Mouse (Mus musculus) forebrain, embryonic 11.5 days (tissue): ENCODE data around the gene Sned1. TPM values are rescaled to one million over a fixed set of nuclear protein-coding genes. Genes with fewer than 3 reads are reported as not detected.

Experiments
- ATAC-seq: fragments of 200-750 bp; cut with Nextera tagmentation; replicated peaks from 2 replicates; pipeline ENCODE4 v1.8.0; 2017; ENCODE audit warnings: moderate TSS enrichment; ENCODE audit not compliant: low FRiP score
- DNase-seq: peaks from one replicate; pipeline ENCODE4 v3.0.0-alpha.2; 2017; ENCODE audit warnings: low spot score
- H3K27ac ChIP-seq: fragments of 300-500 bp; sonication (generic); 2 replicates; pipeline ENCODE4 v1.5.1; 2014; ENCODE audit warnings: low read depth, low read length
- H3K27me3 ChIP-seq: fragments of 300-500 bp; sonication (generic); 2 replicates; pipeline ENCODE4 v1.6.1; 2014; ENCODE audit warnings: mild to moderate bottlenecking, low read length, mixed read lengths; ENCODE audit not compliant: control insufficient read depth, insufficient read depth
- H3K36me3 ChIP-seq: fragments of 300-500 bp; sonication (generic); 2 replicates; pipeline ENCODE4 v1.6.1; 2014; ENCODE audit warnings: mild to moderate bottlenecking, low read length, moderate library complexity, mixed read lengths; ENCODE audit not compliant: control insufficient read depth, insufficient read depth
- H3K4me1 ChIP-seq: fragments of 300-500 bp; sonication (generic); replicated peaks from 2 replicates; pipeline ENCODE4 v1.6.1; 2014; ENCODE audit warnings: low read length, mixed read lengths; ENCODE audit not compliant: control insufficient read depth, insufficient read depth
- H3K4me2 ChIP-seq: fragments of 300-500 bp; sonication (generic); 2 replicates; pipeline ENCODE4 v1.6.1; 2014; ENCODE audit warnings: low read depth, mild to moderate bottlenecking, low read length, moderate library complexity, mixed read lengths; ENCODE audit not compliant: severe bottlenecking
- H3K4me3 ChIP-seq: fragments of 300-500 bp; sonication (generic); 2 replicates; pipeline ENCODE4 v1.5.1; 2014; ENCODE audit warnings: low read depth, low read length
- H3K9ac ChIP-seq: fragments of 300-500 bp; sonication (generic); 2 replicates; pipeline ENCODE4 v1.6.1; 2014; ENCODE audit warnings: low read length
- H3K9me3 ChIP-seq: fragments of 300-500 bp; sonication (generic); 2 replicates; pipeline ENCODE4 v1.6.1; 2016; ENCODE audit warnings: low read length, mixed read lengths; ENCODE audit not compliant: control insufficient read depth
- WGBS: fragments of 180-500 bp; shearing (Covaris S2); extraction: QIAGEN DNeasy Blood & Tissue Kit; methylation state at CpG from one replicate; pipeline ENCODE4 v1.1.7; 2014; 5-methylcytosine and 5-hydroxymethylcytosine counted together
- polyA plus RNA-seq: library from polyadenylated mRNA; unstranded; fragments of >200 nt; fragmentation: Nextera tagmentation; extraction: Ambion mirVana; gene quantifications from 2 replicates; pipeline ENCODE4 v1.2.1, GENCODE M21; 2014

Sned1 gene
- polyA plus RNA-seq, 1 experiment from 2014 or later: 3.2 TPM

DNA sequence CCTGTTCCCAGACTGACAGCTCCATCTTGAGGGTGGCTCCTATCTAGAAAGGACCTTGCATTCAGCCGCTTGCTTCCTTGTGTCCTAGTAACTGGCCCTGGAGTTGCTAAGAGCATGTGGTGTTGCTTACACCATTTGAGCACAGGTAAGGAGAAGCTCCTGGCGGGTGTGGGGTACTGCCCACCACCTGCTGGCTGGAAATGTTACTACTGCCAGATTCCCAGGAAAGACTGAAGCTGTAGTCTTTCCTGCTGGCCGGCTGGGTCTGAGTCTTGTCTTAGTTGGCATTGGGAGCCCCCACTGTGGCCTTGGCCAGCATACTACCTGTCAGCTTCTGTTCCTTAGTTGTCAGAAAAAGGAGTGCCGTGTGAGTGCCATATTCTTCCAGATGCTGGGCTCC lies 2.6 kb downstream of the Sned1 start:
- no peak overlapping the region for H3K4me3 ChIP-seq
- H3K4me1 ChIP-seq: peaks cover 11% of the 10 kb centered on the region; the same call in 1 of the 2 replicates
- no peak overlapping the region for H3K9ac ChIP-seq
- H3K27ac ChIP-seq: no peak overlapping the region
- peaks cover 21% of the 10 kb centered on the region for H3K27me3 ChIP-seq
- H3K9me3 ChIP-seq: no peaks in the 10 kb centered on the region
- H3K4me2 ChIP-seq: no peak overlapping the region
- 55% methylated on average over 4 of the region's 4 CpGs for WGBS
- ATAC-seq (no peak), DNase-seq (no peak)
- H3K36me3 ChIP-seq: no peaks in the 10 kb centered on the region

DNA sequence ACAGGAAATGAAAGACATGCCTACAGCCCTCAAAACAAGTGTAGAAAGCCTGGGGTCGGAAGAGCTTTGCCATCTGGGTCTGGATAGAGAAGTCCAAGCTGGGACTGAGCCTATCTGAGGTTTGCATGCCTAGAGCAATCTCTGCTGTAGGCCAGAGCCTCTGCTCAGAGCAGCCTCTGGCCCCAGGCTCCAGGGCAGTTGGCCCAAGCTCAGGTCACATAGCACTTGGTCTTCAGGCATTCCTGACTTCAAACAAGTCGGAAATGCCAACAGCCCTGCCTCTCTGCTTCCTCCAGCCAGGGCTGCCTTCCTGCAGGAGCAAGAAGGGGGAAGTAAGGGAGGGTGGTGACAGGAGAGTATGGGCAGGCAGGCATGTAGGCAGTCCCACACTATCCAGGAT lies 10.3 kb downstream of the Sned1 start:
- Histone ChIP-seq H3K9me3 (no peaks in the 10 kb centered on the region), H3K27ac (no peak overlapping the region), H3K27me3 (no peaks in the 10 kb centered on the region), H3K4me3 (no peak overlapping the region), H3K4me1 (no peaks in the 10 kb centered on the region), H3K4me2 (no peak overlapping the region), H3K9ac (no peak overlapping the region), H3K36me3 (no peaks in the 10 kb centered on the region)
- WGBS: 76% methylated on average over 2 of the region's 2 CpGs
- no peak for ATAC-seq
- no peak for DNase-seq

- no peak overlapping the region for H3K4me2 ChIP-seq
- no peaks in the 10 kb centered on the region for H3K27me3 ChIP-seq
- H3K9ac ChIP-seq: no peak overlapping the region
- DNase-seq: no peak
- H3K36me3 ChIP-seq: no peaks in the 10 kb centered on the region
- no peak for ATAC-seq
- H3K9me3 ChIP-seq: no peaks in the 10 kb centered on the region
- no peak overlapping the region for H3K27ac ChIP-seq
- WGBS: 46% methylated on average over 2 of the region's 2 CpGs
- no peaks in the 10 kb centered on the region for H3K4me1 ChIP-seq
- no peak overlapping the region for H3K4me3 ChIP-seq
Observed at GRCm38 (mm10) chr1:93252586-93252985, 16.9 kb downstream of the Sned1 start.

DNA sequence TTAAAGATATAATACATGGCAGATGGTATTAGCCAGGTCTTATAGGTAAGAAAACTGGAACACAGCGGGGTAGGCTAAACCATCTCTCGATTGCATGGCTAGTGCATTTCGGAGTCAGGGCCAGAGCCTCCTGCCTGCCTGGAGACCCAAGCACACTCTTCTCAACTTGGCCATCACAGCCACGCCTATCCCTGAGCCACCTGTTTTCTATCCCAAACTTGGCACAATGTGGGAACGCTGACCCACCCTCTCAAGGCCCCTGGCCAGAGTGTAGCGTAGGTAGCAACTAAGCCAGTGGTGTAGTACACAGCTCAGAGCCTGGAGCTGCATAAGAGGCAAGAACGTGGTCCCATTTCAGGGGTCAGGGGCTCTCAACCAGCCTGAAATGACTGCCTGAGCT lies 20.1 kb downstream of the Sned1 start:
- no peak overlapping the region for H3K27ac ChIP-seq
- 91% methylated on average over 7 of the region's 7 CpGs for WGBS
- DNase-seq (peak; percentile 15), ATAC-seq (no peak)
- H3K4me3 ChIP-seq: no peak overlapping the region
- no peaks in the 10 kb centered on the region for H3K36me3 ChIP-seq
- H3K9me3 ChIP-seq: no peaks in the 10 kb centered on the region
- no peaks in the 10 kb centered on the region for H3K27me3 ChIP-seq
- no peak overlapping the region for H3K9ac ChIP-seq
- H3K4me1 ChIP-seq: no peaks in the 10 kb centered on the region
- H3K4me2 ChIP-seq: no peak overlapping the region

DNA sequence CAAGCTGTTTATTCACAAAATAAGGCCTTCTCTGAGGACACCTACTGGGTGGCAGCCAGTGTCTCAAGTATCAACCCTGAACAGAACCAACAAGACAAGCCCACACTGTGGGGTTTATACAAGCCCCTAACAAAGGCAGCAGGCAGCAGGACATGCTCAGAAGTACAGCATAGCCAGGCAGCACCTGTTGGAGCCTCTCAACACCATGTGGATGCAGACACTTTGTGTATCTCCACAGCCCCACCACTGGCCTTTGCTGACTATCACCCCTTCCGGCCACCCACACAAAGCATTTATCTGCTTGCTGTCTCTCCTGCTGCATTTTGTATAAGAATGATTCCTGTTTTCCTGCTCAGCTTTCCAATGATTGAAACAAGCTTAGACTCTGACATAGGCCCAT lies 21.9 kb downstream of the Sned1 start:
- H3K27ac ChIP-seq: no peak overlapping the region
- H3K4me3 ChIP-seq: no peak overlapping the region
- no peaks in the 10 kb centered on the region for H3K36me3 ChIP-seq
- no peaks in the 10 kb centered on the region for H3K4me1 ChIP-seq
- DNase-seq: peak; percentile 10
- no peaks in the 10 kb centered on the region for H3K9me3 ChIP-seq
- H3K4me2 ChIP-seq: no peak overlapping the region
- WGBS: 83% methylated on average over 1 of the region's 1 CpGs
- ATAC-seq: no peak
- no peaks in the 10 kb centered on the region for H3K27me3 ChIP-seq
- H3K9ac ChIP-seq: no peak overlapping the region

DNA sequence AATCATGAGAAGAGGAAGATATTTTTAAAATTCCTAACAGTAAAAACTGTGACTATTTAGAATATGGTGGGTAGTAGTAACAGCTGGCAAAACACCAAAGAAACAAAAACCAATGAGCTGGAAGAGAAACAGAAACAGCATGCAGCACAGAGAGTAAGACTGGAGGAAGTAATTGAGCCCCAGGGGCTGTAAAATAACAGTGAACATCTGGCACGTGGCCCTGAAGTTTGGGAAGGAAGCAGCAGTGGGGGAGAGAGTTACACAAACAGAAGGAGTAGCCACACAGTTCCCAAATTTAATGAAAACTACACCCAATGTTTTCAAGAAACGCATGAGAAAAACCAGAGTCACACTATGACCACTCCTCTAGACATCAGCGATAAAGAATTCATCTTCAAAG lies 31.6 kb downstream of the Sned1 start:
- Histone ChIP-seq H3K4me2 (no peak overlapping the region), H3K27me3 (no peaks in the 10 kb centered on the region), H3K27ac (no peak overlapping the region), H3K4me3 (no peak overlapping the region), H3K9me3 (no peaks in the 10 kb centered on the region), H3K4me1 (no peaks in the 10 kb centered on the region), H3K9ac (no peak overlapping the region), H3K36me3 (no peaks in the 10 kb centered on the region)
- DNase-seq (no peak), ATAC-seq (no peak)
- whole genome bisulfite sequencing: 60% methylated on average over 3 of the region's 3 CpGs

GRCm38 (mm10) chr1:93268246-93268645 lies 32.6 kb downstream of the Sned1 start:
- Histone ChIP-seq H3K27me3 (no peaks in the 10 kb centered on the region), H3K9ac (no peak overlapping the region), H3K9me3 (no peaks in the 10 kb centered on the region), H3K4me3 (no peak overlapping the region), H3K36me3 (no peaks in the 10 kb centered on the region), H3K4me2 (no peak overlapping the region), H3K27ac (no peak overlapping the region), H3K4me1 (no peaks in the 10 kb centered on the region)
- WGBS: 86% methylated on average over 2 of the region's 2 CpGs
- DNase-seq (no peak), ATAC-seq (no peak)

DNA sequence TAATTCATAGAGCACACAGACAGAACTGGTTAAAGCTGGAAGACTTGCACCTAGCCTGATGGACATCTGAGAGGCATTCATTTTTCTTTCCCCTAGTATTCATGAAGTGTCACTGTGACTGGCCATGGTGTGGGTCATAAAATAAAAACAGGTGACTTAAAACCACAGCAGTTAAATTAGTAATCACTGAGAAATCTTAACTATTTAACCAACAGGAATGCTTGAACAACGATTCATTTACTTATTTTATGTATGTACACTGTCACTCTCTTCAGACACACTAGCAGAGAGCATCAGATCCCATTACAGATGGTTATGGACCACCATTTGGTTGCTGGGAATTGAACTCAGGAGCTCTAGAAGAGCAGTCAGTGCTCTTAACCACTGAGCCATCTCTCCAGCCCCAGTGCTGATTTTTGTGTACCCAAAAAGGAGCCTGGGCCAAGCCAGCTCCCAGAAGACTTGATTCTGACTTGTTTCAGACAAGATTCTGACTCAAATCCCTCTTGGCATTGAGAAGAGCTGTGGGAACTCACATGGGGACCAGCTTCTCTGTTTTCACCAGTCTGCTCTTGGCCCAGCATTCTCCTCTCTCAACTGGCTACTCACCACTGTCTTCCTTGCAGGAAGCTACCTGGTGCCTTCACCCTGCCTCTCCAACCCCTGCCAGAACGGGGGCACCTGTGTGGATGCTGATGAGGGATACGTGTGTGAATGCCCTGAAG lies 35.0 kb downstream of the Sned1 start:
- Histone ChIP-seq H3K9ac (no peak overlapping the region), H3K4me1 (no peaks in the 10 kb centered on the region), H3K4me2 (no peak overlapping the region), H3K36me3 (no peaks in the 10 kb centered on the region), H3K4me3 (no peak overlapping the region), H3K27me3 (no peaks in the 10 kb centered on the region), H3K9me3 (no peaks in the 10 kb centered on the region), H3K27ac (no peak overlapping the region)
- WGBS: 75% methylated on average over 3 of the region's 3 CpGs
- DNase-seq: no peak
- ATAC-seq: no peak

- H3K4me2 ChIP-seq: no peak overlapping the region
- no peaks in the 10 kb centered on the region for H3K4me1 ChIP-seq
- H3K27ac ChIP-seq: no peak overlapping the region
- no peak for ATAC-seq
- H3K36me3 ChIP-seq: no peaks in the 10 kb centered on the region
- H3K9ac ChIP-seq: no peak overlapping the region
- no peak overlapping the region for H3K4me3 ChIP-seq
- H3K9me3 ChIP-seq: no peaks in the 10 kb centered on the region
- no peaks in the 10 kb centered on the region for H3K27me3 ChIP-seq
- WGBS: 89% methylated on average over 5 of the region's 6 CpGs
- no peak for DNase-seq
Observed at GRCm38 (mm10) chr1:93271751-93272150, 36.1 kb downstream of the Sned1 start.
